Mouse (Mus musculus) fat pad, adult 2 months (tissue): Measurements from ENCODE around the gene Gm3776.
"Not testable (repeated sequence)": the region's sequence is repeated elsewhere in the genome, so short reads cannot be mapped to it uniquely, and the experiment has no call there.

Experiments
- DNase-seq: peaks from one replicate; pipeline ENCODE4 v3.0.0-alpha.2; 2011; ENCODE audit warnings: low read depth, low spot score; ENCODE audit errors: extremely low read depth

Gm3776 gene

GRCm38 (mm10) chr9:78256914-78257313 is at the start of gene Gm3776:
Gene Gm3776 (plus strand): TSS chr9:78257129.
- not testable (repeated sequence) for DNase-seq

- DNase-seq, result no peak
Observed at GRCm38 (mm10) chr9:78208956-78209355, 48.0 kb upstream of the Gm3776 start.

GRCm38 (mm10) chr9:78210079-78210478 is 46.9 kb upstream of the Gm3776 start:
- DNase-seq, result no peak

- no peak for DNase-seq
Observed at GRCm38 (mm10) chr9:78210821-78211220, 46.1 kb upstream of the Gm3776 start.

- no peak for DNase-seq
Observed at GRCm38 (mm10) chr9:78211521-78211920, 45.4 kb upstream of the Gm3776 start.

GRCm38 (mm10) chr9:78212341-78213049 is 44.4 kb upstream of the Gm3776 start:
- DNase-seq, result peak; percentile 39

- no peak for DNase-seq
Observed at GRCm38 (mm10) chr9:78217074-78217473, 39.9 kb upstream of the Gm3776 start.

- no peak for DNase-seq
Observed at GRCm38 (mm10) chr9:78222616-78223015, 34.3 kb upstream of the Gm3776 start.

- DNase-seq, result no peak
Observed at GRCm38 (mm10) chr9:78223221-78223902, 33.6 kb upstream of the Gm3776 start.

- no peak for DNase-seq
Observed at GRCm38 (mm10) chr9:78224418-78224817, 32.5 kb upstream of the Gm3776 start.

GRCm38 (mm10) chr9:78225304-78225703 is 31.6 kb upstream of the Gm3776 start:
- no peak for DNase-seq

- DNase-seq, result no peak
Observed at GRCm38 (mm10) chr9:78228122-78228521, 28.8 kb upstream of the Gm3776 start.

GRCm38 (mm10) chr9:78229658-78230057 is 27.3 kb upstream of the Gm3776 start:
- DNase-seq, result not testable (repeated sequence)

- DNase-seq, result not testable (repeated sequence)
Observed at GRCm38 (mm10) chr9:78230461-78230860, 26.5 kb upstream of the Gm3776 start, which contains the start of gene Gsta1. Gene Gsta1 (plus strand): TSS chr9:78230656.

- not testable (repeated sequence) for DNase-seq
Observed at GRCm38 (mm10) chr9:78233121-78233695, 23.7 kb upstream of the Gm3776 start.

- DNase-seq, result not testable (repeated sequence)
Observed at GRCm38 (mm10) chr9:78255683-78256470, 1.1 kb upstream of the Gm3776 start.

GRCm38 (mm10) chr9:78259688-78260087 is 2.8 kb downstream of the Gm3776 start:
- not testable (repeated sequence) for DNase-seq

GRCm38 (mm10) chr9:78270945-78271344 is 14.0 kb downstream of the Gm3776 start:
- not testable (repeated sequence) for DNase-seq

GRCm38 (mm10) chr9:78282002-78282711 is 25.2 kb downstream of the Gm3776 start:
- not testable (repeated sequence) for DNase-seq

GRCm38 (mm10) chr9:78289063-78289462 is 32.1 kb downstream of the Gm3776 start:
- not testable (repeated sequence) for DNase-seq
